Mouse (Mus musculus) CD4-positive helper T cell, adult 2 months (primary cell): ENCODE data around the gene Olfr1263.

Source experiments
- DNase-seq: peaks from one replicate; pipeline ENCODE4 v3.0.0-alpha.2; 2012; ENCODE audit warnings: low read depth, missing footprints, low spot score

The Olfr1263 gene

DNA sequence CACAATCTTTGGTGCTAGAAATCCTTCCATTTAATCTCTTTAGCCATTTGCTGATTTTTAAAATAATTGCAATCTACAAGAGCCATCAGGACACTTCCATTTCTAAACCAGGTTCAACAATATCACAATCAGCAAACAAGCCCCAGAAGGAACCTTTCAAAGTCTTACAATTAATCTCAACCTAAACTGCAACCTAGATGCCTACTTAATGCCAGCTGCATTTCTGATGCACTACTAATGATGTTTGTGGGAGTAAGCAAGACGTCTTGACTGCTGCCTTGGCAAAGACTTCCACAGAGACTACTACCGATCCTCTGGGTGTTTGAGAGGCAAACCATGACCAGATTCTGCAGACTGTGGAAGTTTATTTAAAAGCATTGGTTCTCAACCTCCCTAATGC is at the start of gene Olfr1263:
Olfr1263 (plus strand) TSS at position 301 of the 400 bp plus-strand sequence.
- no peak for DNase-seq

DNA sequence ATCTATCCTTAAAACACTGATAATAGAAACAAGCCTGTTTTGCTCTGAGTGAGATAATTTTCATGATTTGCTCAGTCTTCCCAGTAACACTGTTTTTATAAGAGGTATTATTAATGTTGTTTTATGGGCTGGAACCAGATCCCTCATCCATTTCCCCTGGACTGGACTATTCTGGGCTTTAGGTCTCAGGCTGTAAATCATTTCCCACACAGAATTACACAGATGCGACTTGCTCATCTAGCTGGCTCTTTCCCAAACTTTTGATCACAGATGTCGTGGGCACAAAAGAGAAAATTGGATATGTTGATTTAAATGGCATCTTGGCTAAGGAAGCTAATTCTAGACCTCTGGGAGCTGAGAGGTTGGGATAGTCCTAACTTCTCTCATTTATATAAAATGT is 37.7 kb upstream of the Olfr1263 start, which contains the start of gene Olfr1260:
Olfr1260 (plus strand) TSS at position 157 of the 400 bp plus-strand sequence.
- no peak for DNase-seq

DNA sequence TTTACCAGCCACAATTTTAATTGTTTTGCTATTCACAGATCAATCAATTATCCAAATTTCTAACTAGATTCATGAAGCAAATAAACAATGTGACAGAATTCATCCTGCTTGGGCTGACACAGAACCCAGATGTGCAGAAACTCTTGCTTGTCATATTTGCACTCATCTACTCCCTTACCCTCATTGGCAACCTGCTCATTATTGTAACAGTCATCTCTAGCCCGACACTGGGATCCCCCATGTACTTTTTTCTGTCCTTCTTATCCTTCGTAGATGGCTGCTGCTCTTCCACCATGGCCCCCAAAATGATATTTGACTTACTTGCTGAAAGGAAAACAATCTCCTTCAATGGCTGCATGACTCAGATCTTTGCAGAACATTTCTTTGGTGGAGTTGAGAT is 34.2 kb upstream of the Olfr1263 start:
- no peak for DNase-seq

DNA sequence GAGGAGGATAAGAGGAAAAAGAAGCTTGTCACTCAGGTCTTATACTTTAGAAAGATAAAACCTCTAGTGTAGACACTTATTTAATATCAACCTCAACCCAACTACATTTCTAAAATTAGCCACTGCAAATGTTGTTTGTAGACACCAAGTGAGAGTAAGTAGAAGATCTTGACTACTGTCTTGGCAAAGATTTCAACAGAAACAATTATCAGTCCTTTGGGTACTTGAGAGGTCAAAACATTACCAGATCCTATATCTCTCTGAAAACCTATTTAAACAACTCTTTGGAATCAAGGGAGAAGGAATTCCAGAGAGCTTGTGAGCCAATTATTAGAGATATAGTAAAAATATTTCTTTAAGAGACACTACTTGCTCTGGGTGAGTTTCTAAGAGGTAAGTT is 21.0 kb upstream of the Olfr1263 start, which contains the start of gene Olfr1261:
Olfr1261 (plus strand) TSS at position 301 of the 400 bp plus-strand sequence.
- DNase-seq, result no peak

GRCm38 (mm10) chr2:89999845-90000244 is 12.1 kb upstream of the Olfr1263 start, which contains the start of gene Olfr1262:
Olfr1262 (plus strand) TSS chr2:90000145.
- no peak for DNase-seq

- DNase-seq, result no peak
These were observed 13.5 kb downstream of the Olfr1263 start, which contains the start of gene Olfr1264 for GRCm38 (mm10) chr2:90025477-90025876. Olfr1264 (minus strand) TSS chr2:90025577.

GRCm38 (mm10) chr2:90035037-90035436 is 23.1 kb downstream of the Olfr1263 start, which contains the start of gene Olfr1265:
Olfr1265 (plus strand) TSS chr2:90035337.
- DNase-seq, result no peak

- DNase-seq, result no peak
These were observed 51.6 kb downstream of the Olfr1263 start, which contains the start of gene Olfr140 for GRCm38 (mm10) chr2:90063494-90063893. Olfr140 (minus strand) TSS chr2:90063594.
